Mouse (Mus musculus) brain, embryonic 14.5 days (tissue): ENCODE results near the gene Mms19. TPM values are rescaled to one million over a fixed set of nuclear protein-coding genes. Genes with fewer than 3 reads are reported as not detected.

Experiments
- DNase-seq: peaks from one replicate; pipeline ENCODE4 v3.0.0-alpha.2; 2011; ENCODE audit warnings: low read depth
- CTCF ChIP-seq: fragments of 200-500 bp; IDR thresholded peaks from 2 replicates; pipeline ENCODE4 v1.5.1; 2012; ENCODE audit warnings: inconsistent platforms, mild to moderate bottlenecking, moderate library complexity, borderline replicate concordance; ENCODE audit not compliant: insufficient read depth, insufficient read length; ENCODE audit errors: extremely low read depth
- POLR2A ChIP-seq: fragments of 200-500 bp; IDR thresholded peaks from 2 replicates; pipeline ENCODE4 v1.6.1; 2012; ENCODE audit warnings: mild to moderate bottlenecking, inconsistent platforms, borderline replicate concordance; ENCODE audit not compliant: poor library complexity, insufficient read depth, insufficient read length, severe bottlenecking; ENCODE audit errors: extremely low read depth
- polyA plus RNA-seq: library from polyadenylated mRNA; depleted of rRNA; stranded (reverse); fragments of >200 nt; gene quantifications from 2 replicates; pipeline ENCODE4 v1.2.3, GENCODE M21; 2012

Gene Mms19
- polyA plus RNA-seq, 1 experiment: 66.3 TPM

DNA sequence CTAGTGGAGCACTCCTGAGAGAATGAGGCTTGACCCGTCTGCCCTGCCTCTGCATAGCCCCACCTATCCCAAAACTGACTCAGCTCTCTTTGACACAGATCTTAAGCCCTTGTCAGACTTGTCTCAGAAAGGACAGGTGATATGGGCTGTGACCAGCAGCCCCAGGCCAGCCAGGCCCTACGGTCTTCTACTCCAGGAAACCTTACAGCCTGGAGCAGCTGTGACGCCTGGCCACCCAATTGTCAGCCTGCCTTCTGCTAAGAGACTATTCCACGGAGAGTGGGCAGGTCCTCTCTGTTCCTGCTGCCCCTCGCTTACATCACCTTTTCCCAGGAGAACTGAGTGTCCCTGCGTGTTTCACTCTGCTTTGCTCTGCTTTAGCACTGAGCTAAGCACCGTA, 30.2 kb upstream of the Mms19 start:
- no peak for TF ChIP-seq CTCF
- no peak for TF ChIP-seq POLR2A

DNA sequence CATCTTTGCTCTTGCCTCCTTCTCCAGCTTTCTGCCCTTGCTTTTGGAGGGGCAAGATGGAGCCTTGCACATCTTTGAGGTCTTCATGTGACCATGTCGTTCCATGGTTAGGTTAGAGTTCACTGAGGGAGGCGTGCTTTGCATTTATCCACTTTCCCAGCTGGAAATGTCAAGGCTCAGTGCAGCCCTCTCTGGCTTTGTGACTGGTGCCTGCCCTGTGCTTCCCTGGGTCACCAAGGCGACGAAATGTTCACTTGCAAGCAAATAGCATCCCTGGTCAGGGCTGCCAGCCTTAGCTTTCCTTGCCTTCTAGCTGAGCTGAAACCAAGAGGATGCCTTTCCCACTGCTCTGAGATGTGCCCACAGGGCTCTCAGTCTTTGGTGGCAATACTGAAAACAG, 29.5 kb upstream of the Mms19 start:
- no peak for TF ChIP-seq CTCF
- TF ChIP-seq POLR2A: no peak
- DNase-seq: no peak

More for the DNA sequence above, 30.2 kb upstream of the Mms19 start:
- DNase-seq: no peak

DNA sequence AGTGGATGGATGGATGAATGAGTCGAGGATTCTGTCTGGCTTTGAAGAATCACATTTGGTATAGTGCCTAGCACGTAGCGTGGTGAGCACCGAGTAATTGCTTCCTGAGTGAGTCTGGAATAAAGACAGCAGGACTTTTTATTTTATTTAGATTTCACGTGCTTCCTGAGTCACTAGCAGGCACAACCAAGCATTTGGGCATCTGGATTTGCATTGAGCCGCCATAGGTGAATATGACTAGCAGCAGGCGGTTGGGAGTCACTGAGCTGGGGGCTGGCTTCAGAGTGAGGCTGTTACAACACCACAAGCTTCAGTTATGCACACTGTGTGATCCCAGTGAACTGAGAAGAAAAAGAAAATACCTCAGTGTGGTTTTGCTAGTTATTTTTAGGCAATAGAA, 28.1 kb upstream of the Mms19 start:
- TF ChIP-seq CTCF (no peak), POLR2A (no peak)

DNA sequence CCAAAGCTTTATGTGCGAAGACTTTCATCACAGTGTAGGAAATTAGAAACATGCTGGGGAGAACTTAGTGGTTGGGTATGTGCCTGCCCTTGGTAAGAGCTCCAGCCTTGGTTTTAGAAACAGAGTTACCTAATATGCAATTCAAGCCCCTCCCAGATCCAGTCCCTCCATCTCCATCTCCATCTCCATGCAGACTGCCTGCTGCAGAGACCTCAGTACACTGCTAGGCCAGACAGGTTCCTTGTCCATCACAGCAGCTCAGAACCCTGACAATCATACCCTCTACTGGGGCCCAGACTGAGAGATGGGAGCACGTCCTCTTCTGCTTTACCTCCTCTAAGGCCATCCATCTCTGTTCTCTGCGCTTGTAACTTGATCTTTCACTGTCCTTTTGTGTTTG, 27.6 kb upstream of the Mms19 start:
- TF ChIP-seq POLR2A (no peak), CTCF (no peak)
- DNase-seq: no peak

More for the DNA sequence above, 28.1 kb upstream of the Mms19 start:
- DNase-seq: no peak

DNA sequence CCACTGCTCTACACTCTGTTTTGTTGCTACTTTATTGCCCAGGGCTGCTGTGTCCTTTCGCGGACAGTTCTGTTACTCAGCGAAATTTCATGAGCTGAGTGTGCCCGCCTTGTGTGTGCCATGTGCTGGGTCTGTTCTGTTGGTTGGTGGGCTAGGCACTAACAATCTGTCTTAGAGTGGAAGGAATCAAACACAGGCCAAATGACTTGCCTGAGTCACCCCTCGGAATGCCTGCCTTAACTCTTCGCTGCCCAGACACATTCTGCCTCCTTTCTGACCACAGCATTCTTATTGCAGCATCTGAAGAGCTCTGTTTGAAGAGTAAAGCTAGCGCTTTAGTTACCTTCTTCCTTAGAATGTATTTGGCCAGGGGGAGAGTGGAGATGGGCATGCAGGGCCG, 25.6 kb upstream of the Mms19 start:
- DNase-seq: no peak
- TF ChIP-seq CTCF (no peak), POLR2A (no peak)

DNA sequence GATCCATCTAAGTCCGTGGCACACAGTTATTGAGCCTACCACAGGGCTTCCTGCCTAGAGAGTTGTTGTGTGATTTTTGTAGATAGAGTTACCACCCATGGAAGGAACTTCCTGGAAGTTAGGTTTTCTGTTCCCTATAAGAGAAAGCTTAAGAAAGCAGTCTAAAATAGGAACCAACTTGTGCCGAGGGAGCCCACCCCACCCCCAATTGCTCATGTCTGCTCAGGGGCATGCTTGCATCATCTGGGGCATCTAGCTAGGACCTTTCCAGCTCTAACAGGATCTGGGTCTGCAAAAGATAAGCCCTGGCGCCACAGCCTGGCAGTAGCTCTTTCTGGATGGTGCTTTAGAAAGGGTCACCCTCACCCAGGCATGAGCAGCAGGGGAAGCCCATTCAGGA, 24.7 kb upstream of the Mms19 start:
- TF ChIP-seq CTCF: no peak
- no peak for DNase-seq

DNA sequence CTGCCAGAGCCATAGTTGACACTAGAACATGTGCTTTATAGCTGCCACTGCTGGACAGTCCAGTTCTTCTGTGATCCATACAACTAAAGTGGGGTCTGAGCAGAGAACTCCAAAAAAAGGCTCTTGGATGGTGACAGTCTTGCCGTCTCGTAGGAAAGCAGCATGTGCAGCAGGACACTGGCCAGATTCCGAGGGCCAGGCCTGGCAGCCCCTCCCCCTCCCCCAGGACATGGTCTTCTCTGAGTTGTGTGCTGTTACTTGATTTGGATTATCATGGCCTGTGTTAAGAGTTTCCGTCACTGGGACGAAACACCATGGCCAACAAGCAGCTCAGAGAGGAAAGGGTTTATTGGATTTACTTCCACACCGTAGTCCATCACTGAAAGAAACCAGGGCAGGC, 23.3 kb upstream of the Mms19 start:
- DNase-seq: no peak
- no peak for TF ChIP-seq CTCF
- no peak for TF ChIP-seq POLR2A

DNA sequence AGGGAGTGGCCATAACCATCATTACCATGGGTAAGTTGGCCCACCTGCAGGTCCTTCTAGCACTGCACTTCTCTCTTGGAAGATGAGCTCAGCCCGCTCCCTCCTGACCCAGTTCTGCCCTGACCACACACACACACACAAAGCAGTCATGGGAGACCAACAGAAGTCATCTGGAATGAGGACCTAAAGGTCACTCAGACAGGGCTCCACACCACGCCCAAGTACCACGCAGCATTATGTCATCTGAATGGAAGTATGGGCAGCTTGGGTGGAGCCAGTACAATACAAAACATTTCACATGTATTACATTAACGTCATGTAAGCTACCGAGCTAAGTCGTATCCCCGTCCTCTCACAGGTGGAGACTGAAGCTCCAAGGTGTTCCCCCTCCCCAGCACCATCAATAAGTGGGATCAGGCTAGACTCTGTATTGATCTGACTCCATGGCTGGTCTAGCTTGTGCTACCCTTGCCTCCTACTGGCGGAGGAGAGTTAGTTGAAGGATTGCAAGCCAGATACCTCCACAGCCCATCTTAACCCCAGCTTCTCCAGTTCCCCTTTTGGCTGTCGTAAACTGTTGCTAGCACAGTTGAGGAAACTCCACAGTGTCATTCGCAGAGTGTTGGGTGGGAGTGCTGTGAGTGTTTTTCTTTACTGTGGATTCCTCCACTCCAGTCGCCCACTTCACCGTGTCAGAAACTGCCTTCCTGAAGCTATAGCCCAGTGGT, 20.5 kb upstream of the Mms19 start:
- no peak for DNase-seq

DNA sequence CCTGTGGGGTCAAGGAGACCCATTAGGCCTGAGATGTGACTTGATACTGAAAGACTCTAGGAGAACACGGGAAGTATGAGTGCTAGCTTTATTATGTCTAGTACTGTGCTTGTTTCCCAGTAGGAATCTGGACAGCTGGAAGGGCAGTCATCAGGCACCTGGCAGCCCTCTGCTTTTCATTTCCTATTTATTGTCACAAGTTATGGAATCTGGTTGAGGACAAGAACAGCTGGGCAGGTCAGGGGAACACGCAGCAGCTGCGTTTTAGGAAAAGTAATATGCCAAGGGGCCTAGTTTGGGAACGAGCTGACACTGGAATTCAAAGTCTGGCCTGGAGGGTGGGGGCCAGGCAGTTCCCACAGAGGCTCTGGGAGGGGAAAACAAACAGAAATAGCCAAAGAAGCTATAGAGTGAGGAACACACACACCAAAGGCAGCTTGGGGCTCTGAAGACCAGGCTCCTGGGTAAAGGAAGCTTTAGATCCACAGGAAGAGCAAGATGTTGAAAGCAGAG, 19.5 kb upstream of the Mms19 start:
- no peak for TF ChIP-seq POLR2A
- no peak for TF ChIP-seq CTCF
- DNase-seq: no peak

More for the DNA sequence above, 20.5 kb upstream of the Mms19 start:
- no peak for TF ChIP-seq CTCF

DNA sequence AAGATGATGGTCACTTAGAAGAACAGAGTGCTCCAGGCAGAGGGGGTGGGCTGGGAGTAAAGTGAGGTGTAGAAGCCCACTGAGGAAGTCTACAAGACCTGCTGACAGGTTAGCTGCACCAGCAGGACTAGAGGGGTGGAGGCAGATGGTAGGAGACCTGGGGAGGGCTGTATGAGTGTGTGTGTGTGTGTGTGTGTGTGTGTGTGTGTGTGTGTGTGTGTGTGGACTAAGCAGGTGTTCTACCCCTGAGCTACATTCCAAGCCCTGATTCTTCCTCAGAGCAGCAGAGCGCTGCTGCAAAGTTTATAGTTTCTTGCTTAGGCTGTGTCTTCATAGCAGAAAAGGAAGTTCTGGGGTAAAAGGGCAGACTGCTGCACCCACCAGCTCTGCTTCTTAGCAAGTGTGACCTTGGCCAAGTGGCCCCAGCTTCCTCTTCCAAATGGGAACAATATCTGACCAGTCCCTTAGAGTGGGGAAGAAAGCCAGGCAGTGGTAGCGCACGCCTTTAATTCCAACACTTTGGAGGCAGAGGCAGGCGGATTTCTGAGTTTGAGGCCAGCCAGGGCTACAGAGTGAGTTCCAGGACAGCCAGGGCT, 18.8 kb upstream of the Mms19 start:
- DNase-seq: no peak

DNA sequence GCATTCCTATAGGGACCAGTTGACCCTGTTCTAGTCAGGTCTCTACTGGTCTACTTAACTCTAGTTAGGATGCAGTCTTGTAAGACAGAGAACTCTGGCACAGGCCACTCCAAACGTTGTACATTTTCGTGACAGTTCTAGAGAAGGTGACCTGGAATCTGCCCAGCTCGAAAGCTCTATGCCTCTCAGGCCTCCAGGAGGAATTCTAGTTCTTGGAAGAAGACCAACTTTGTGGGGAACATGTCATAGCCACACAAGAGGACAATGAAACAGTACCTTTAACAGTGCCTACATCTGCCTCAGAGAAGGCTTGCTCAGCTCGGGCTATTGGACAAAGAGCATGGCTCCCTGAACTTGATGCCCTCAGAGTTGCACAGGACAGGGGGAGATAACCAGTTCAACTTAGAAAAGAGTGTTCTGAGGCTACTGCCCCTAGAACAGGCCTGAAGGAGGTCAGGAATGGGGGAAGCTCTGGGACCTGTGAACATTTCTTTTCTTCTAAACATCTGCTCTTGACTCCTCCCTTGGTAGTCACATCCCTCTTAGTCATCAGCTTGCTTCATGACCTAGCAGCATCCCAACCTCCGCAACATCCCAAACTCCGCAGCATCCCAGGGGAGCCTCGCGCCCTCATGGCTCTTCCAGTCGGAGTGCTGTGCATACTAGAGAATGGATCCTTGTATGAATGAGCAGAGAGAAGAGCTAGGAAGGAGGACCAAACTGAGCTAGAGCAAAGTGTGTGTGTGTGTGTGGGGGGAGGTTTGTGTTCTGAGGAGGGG, 18.0 kb upstream of the Mms19 start:
- DNase-seq: no peak
- TF ChIP-seq CTCF: no peak
- no peak for TF ChIP-seq POLR2A

More for the DNA sequence above, 18.8 kb upstream of the Mms19 start:
- TF ChIP-seq POLR2A (no peak), CTCF (no peak)
